Mouse (Mus musculus) liver, embryonic 14.5 days (tissue): ENCODE measurements around the gene Lrp8.

ENCODE experiments used
- CTCF ChIP-seq: IDR thresholded peaks from 2 replicates; pipeline ENCODE4 v1.5.1; 2016; ENCODE audit warnings: antibody characterized with exemption, low read depth, control low read depth
- EP300 ChIP-seq: IDR thresholded peaks from 2 replicates; pipeline ENCODE4 v1.6.1; 2016; ENCODE audit warnings: antibody characterized with exemption, low read depth

- TF ChIP-seq CTCF (no peak), EP300 (no peak)
Observed at GRCm38 (mm10) chr4:107816459-107816858, 14.4 kb downstream of the Lrp8 start.
